Mouse (Mus musculus): ENCODE data around the gene Rnf144a. TPM values are rescaled to one million over a fixed set of nuclear protein-coding genes. Genes with fewer than 3 reads are reported as not detected.
"Not testable (repeated sequence)": the region's sequence is repeated elsewhere in the genome, so short reads cannot be mapped to it uniquely, and the experiment has no call there.

Gene Rnf144a
- polyA plus RNA-seq, 1 experiment from 2014 or later = 11.8 TPM

- no peaks in the 10 kb centered on the region; the same call in 1 of the 2 replicates for H3K4me1 ChIP-seq (replicated peaks)
- H3K9me3 ChIP-seq (replicated peaks) = no peaks in the 10 kb centered on the region
- no peaks in the 10 kb centered on the region for H3K36me3 ChIP-seq
- no peak overlapping the region for H3K4me3 ChIP-seq
- no peak overlapping the region for H3K4me2 ChIP-seq
- ATAC-seq (replicated peaks; ENCODE audit: insufficient number of reproducible peaks, insufficient read depth, low FRiP score, low read depth) = no peak
- WGBS = 54% methylated on average over 3 of the region's 3 CpGs
- H3K9ac ChIP-seq = no peak overlapping the region
- H3K27me3 ChIP-seq = no peaks in the 10 kb centered on the region
- no peak overlapping the region for H3K27ac ChIP-seq
These were observed 22.9 kb upstream of the Rnf144a start for GRCm38 (mm10) chr12:26437950-26438349.

GRCm38 (mm10) chr12:26436334-26436733 lies 21.3 kb upstream of the Rnf144a start:
- ATAC-seq (replicated peaks; ENCODE audit: insufficient number of reproducible peaks, insufficient read depth, low FRiP score, low read depth) = no peak
- WGBS = 59% methylated on average over 4 of the region's 4 CpGs
- H3K36me3 ChIP-seq = no peaks in the 10 kb centered on the region
- H3K4me2 ChIP-seq = no peak overlapping the region
- no peaks in the 10 kb centered on the region for H3K9me3 ChIP-seq (replicated peaks)
- no peaks in the 10 kb centered on the region for H3K27me3 ChIP-seq
- no peak overlapping the region for H3K4me3 ChIP-seq
- no peak overlapping the region for H3K27ac ChIP-seq
- H3K9ac ChIP-seq = no peak overlapping the region
- no peaks in the 10 kb centered on the region; the same call in 1 of the 2 replicates for H3K4me1 ChIP-seq (replicated peaks)

GRCm38 (mm10) chr12:26428771-26429170 lies 13.7 kb upstream of the Rnf144a start:
- not testable (repeated sequence) for H3K9me3 ChIP-seq (replicated peaks); H3K36me3 ChIP-seq; H3K4me2 ChIP-seq; H3K27ac ChIP-seq; H3K4me3 ChIP-seq; H3K4me1 ChIP-seq (replicated peaks); H3K9ac ChIP-seq; H3K27me3 ChIP-seq; ATAC-seq (replicated peaks; ENCODE audit: insufficient number of reproducible peaks, insufficient read depth, low FRiP score, low read depth)
- WGBS = 71% methylated on average over 2 of the region's 2 CpGs

- no peaks in the 10 kb centered on the region for H3K27me3 ChIP-seq
- no peak overlapping the region for H3K4me2 ChIP-seq
- H3K9me3 ChIP-seq (replicated peaks) = no peaks in the 10 kb centered on the region
- H3K27ac ChIP-seq = no peak overlapping the region
- no peak overlapping the region for H3K4me3 ChIP-seq
- H3K36me3 ChIP-seq = no peaks in the 10 kb centered on the region
- no peaks in the 10 kb centered on the region for H3K4me1 ChIP-seq (replicated peaks)
- WGBS = 82% methylated on average over 2 of the region's 2 CpGs
- no peak overlapping the region for H3K9ac ChIP-seq
- ATAC-seq (replicated peaks; ENCODE audit: insufficient number of reproducible peaks, insufficient read depth, low FRiP score, low read depth) = no peak
These were observed 9.8 kb upstream of the Rnf144a start for GRCm38 (mm10) chr12:26424841-26425240.

- Histone ChIP-seq H3K36me3 (no peaks in the 10 kb centered on the region), H3K4me3 (no peak overlapping the region), H3K9ac (no peak overlapping the region), H3K4me2 (no peak overlapping the region), H3K4me1 (replicated peaks) (peaks cover 8% of the 10 kb centered on the region; the same call in 1 of the 2 replicates), H3K27me3 (no peaks in the 10 kb centered on the region), H3K9me3 (replicated peaks) (no peaks in the 10 kb centered on the region), H3K27ac (no peak overlapping the region)
- ATAC-seq (replicated peaks; ENCODE audit: insufficient number of reproducible peaks, insufficient read depth, low FRiP score, low read depth) = no peak
- WGBS = 74% methylated on average over 4 of the region's 4 CpGs
These were observed 3.3 kb upstream of the Rnf144a start for GRCm38 (mm10) chr12:26418322-26418721.

GRCm38 (mm10) chr12:26416636-26417295 lies 1.7 kb upstream of the Rnf144a start:
- Histone ChIP-seq H3K9me3 (replicated peaks) (no peaks in the 10 kb centered on the region), H3K9ac (no peak overlapping the region), H3K4me3 (no peak overlapping the region), H3K4me2 (no peak overlapping the region), H3K27me3 (no peaks in the 10 kb centered on the region), H3K36me3 (no peaks in the 10 kb centered on the region), H3K4me1 (replicated peaks) (peaks cover 20% of the 10 kb centered on the region), H3K27ac (no peak overlapping the region)
- WGBS = 76% methylated on average over 7 of the region's 7 CpGs
- no peak for ATAC-seq (replicated peaks; ENCODE audit: insufficient number of reproducible peaks, insufficient read depth, low FRiP score, low read depth)

GRCm38 (mm10) chr12:26414451-26415103 lies 477 bp downstream of the Rnf144a start:
- H3K9ac ChIP-seq = peak overlapping the region; percentile 84
- peak overlapping the region; percentile 91 for H3K4me3 ChIP-seq
- H3K27ac ChIP-seq = peak overlapping the region; percentile 39
- WGBS = under 1% methylated on average over 63 of the region's 64 CpGs
- peaks cover 26% of the 10 kb centered on the region for H3K4me1 ChIP-seq (replicated peaks)
- ATAC-seq (replicated peaks; ENCODE audit: insufficient number of reproducible peaks, insufficient read depth, low FRiP score, low read depth) = peak; percentile 57
- H3K36me3 ChIP-seq = no peaks in the 10 kb centered on the region
- H3K9me3 ChIP-seq (replicated peaks) = no peaks in the 10 kb centered on the region
- no peaks in the 10 kb centered on the region for H3K27me3 ChIP-seq
- H3K4me2 ChIP-seq = peak overlapping the region; percentile 92

GRCm38 (mm10) chr12:26413961-26414411 lies 1.1 kb downstream of the Rnf144a start:
- no peaks in the 10 kb centered on the region for H3K9me3 ChIP-seq (replicated peaks)
- ATAC-seq (replicated peaks; ENCODE audit: insufficient number of reproducible peaks, insufficient read depth, low FRiP score, low read depth) = no peak
- no peaks in the 10 kb centered on the region for H3K36me3 ChIP-seq
- H3K27me3 ChIP-seq = no peaks in the 10 kb centered on the region
- peak overlapping the region; percentile 84; the same call in 1 of the 2 replicates for H3K9ac ChIP-seq
- WGBS = 51% methylated on average over 8 of the region's 8 CpGs
- peak overlapping the region; percentile 92 for H3K4me2 ChIP-seq
- H3K4me3 ChIP-seq = peak overlapping the region; percentile 91
- 0 out of 2 replicates have a peak overlapping the region, but pooled peaks have one; percentile 39 for H3K27ac ChIP-seq
- peaks cover 28% of the 10 kb centered on the region for H3K4me1 ChIP-seq (replicated peaks)

- H3K36me3 ChIP-seq = no peaks in the 10 kb centered on the region
- H3K4me1 ChIP-seq (replicated peaks) = peaks cover 37% of the 10 kb centered on the region
- H3K4me3 ChIP-seq = peak overlapping the region; percentile 91
- H3K27me3 ChIP-seq = no peaks in the 10 kb centered on the region
- H3K9me3 ChIP-seq (replicated peaks) = no peaks in the 10 kb centered on the region
- H3K9ac ChIP-seq = no peak overlapping the region
- ATAC-seq (replicated peaks; ENCODE audit: insufficient number of reproducible peaks, insufficient read depth, low FRiP score, low read depth) = no peak
- no peak overlapping the region for H3K27ac ChIP-seq
- WGBS = 65% methylated on average over 6 of the region's 6 CpGs
- peak overlapping the region; percentile 92 for H3K4me2 ChIP-seq
These were observed 2.3 kb downstream of the Rnf144a start for GRCm38 (mm10) chr12:26412802-26413201.

- Histone ChIP-seq H3K9ac (no peak overlapping the region), H3K4me1 (replicated peaks) (peaks cover 43% of the 10 kb centered on the region), H3K27ac (no peak overlapping the region), H3K36me3 (no peaks in the 10 kb centered on the region), H3K4me3 (no peak overlapping the region), H3K9me3 (replicated peaks) (no peaks in the 10 kb centered on the region), H3K4me2 (peak overlapping the region; percentile 92), H3K27me3 (no peaks in the 10 kb centered on the region)
- no peak for ATAC-seq (replicated peaks; ENCODE audit: insufficient number of reproducible peaks, insufficient read depth, low FRiP score, low read depth)
- 50% methylated on average over 10 of the region's 10 CpGs for WGBS
These were observed 3.1 kb downstream of the Rnf144a start for GRCm38 (mm10) chr12:26411841-26412450.

GRCm38 (mm10) chr12:26410443-26410842 lies 4.6 kb downstream of the Rnf144a start:
- Histone ChIP-seq H3K27ac (no peak overlapping the region), H3K4me2 (no peak overlapping the region), H3K9me3 (replicated peaks) (no peaks in the 10 kb centered on the region), H3K27me3 (no peaks in the 10 kb centered on the region), H3K36me3 (no peaks in the 10 kb centered on the region), H3K4me1 (replicated peaks) (peaks cover 51% of the 10 kb centered on the region), H3K4me3 (no peak overlapping the region), H3K9ac (no peak overlapping the region)
- ATAC-seq (replicated peaks; ENCODE audit: insufficient number of reproducible peaks, insufficient read depth, low FRiP score, low read depth) = no peak
- 84% methylated on average over 3 of the region's 3 CpGs for WGBS

Measured in heart, embryonic 15.5 days (tissue).